Comparison of ENCODE assay signal across 10 mouse cellular contexts in genomic region chr13:63643394-63643793, GRCm38 (mm10).
A peak's percentile ranks its signal among the peaks of the same experiment; 100 is the strongest.
DNase-seq lines count a peak whose midpoint lies in the region; ATAC-seq and TF ChIP-seq lines count a peak whose summit lies in the region.
"Had no signal": no experiment of that assay in that cellular context is flagged by ENCODE, and none has a peak within 500 bp of the region (broad histone marks: within the 10 kb centered on the region; RNA-seq: fewer than 3 reads in every experiment).

No protein-coding gene starts in this region.

- no peaks in the 10 kb centered on the region for H3K79me2 ChIP-seq in heart, adult 2 months (replicated peaks; ENCODE audit: control insufficient read depth, insufficient read depth, low read length)

- DNase-seq in forebrain, postnatal 0 days: peak; percentile 19
- DNase-seq in heart, adult 2 months: peak; percentile 22 to 37
- peak; percentile 79 for DNase-seq in lung, postnatal 36 days
- no peak for DNase-seq in embryo, embryonic 9.5 days (ENCODE audit: extremely low spot score)
- DNase-seq in natural killer cell, adult 2 months (ENCODE audit: low spot score in 2 of 2): no peak
- no peak for DNase-seq in frontal cortex, postnatal 14 days (ENCODE audit: low spot score in 2 of 2)

- 0 out of 2 replicates have a peak, but pooled peaks have one; percentile 37 for TF ChIP-seq EP300 in heart, adult 2 months (IDR thresholded peaks at IDR 0.05; ENCODE audit: insufficient read depth, low read depth, low read length)

- no peaks in the 10 kb centered on the region for H3K9me3 ChIP-seq in forebrain, postnatal 0 days (ENCODE audit: low read length)
- no peaks in the 10 kb centered on the region for H3K9me3 ChIP-seq in forebrain, embryonic 13.5 days (replicated peaks)
- H3K9me3 ChIP-seq in kidney, embryonic 14.5 days (ENCODE audit: control insufficient read depth, low read length): no peaks in the 10 kb centered on the region
- H3K9me3 ChIP-seq: midbrain, embryonic 12.5 days had no signal

- H3K9ac ChIP-seq in forebrain, postnatal 0 days: no peak overlapping the region
- H3K9ac ChIP-seq in forebrain, embryonic 13.5 days: no peak overlapping the region
- no peak overlapping the region for H3K9ac ChIP-seq in heart, adult 2 months (ENCODE audit: low read depth, low read length)
- H3K9ac ChIP-seq in kidney, embryonic 14.5 days (ENCODE audit: low read depth, low read length): no peak overlapping the region
- H3K9ac ChIP-seq: midbrain, embryonic 12.5 days had no signal

- H3K4me3 ChIP-seq in forebrain, postnatal 0 days (ENCODE audit: low read depth, low read length): no peak overlapping the region
- H3K4me3 ChIP-seq in forebrain, embryonic 13.5 days: no peak overlapping the region
- peak overlapping the region; percentile 17; the same call in 1 of the 2 replicates for H3K4me3 ChIP-seq in heart, adult 2 months
- H3K4me3 ChIP-seq in kidney, embryonic 14.5 days (ENCODE audit: low read length): no peak overlapping the region
- H3K4me3 ChIP-seq: midbrain, embryonic 12.5 days had no signal

- no peak overlapping the region for H3K27ac ChIP-seq in forebrain, postnatal 0 days (ENCODE audit: low read depth, low read length)
- H3K27ac ChIP-seq in forebrain, embryonic 13.5 days: no peak overlapping the region
- H3K27ac ChIP-seq in heart, adult 2 months: peak overlapping the region; percentile 87
- H3K27ac ChIP-seq in kidney, embryonic 14.5 days (ENCODE audit: low read depth, low read length): peak overlapping the region; percentile 63; the same call in 1 of the 2 replicates
- H3K27ac ChIP-seq: midbrain, embryonic 12.5 days had no signal

- H3K4me1 ChIP-seq in forebrain, postnatal 0 days (ENCODE audit: insufficient read depth): no peaks in the 10 kb centered on the region
- 0 out of 2 replicates have a peak, but pooled peaks cover 6% of the 10 kb centered on the region for H3K4me1 ChIP-seq in forebrain, embryonic 13.5 days
- H3K4me1 ChIP-seq in heart, adult 2 months (ENCODE audit: control insufficient read depth, insufficient read depth, low read length): peaks cover 12% of the 10 kb centered on the region
- H3K4me1 ChIP-seq in kidney, embryonic 14.5 days (ENCODE audit: control insufficient read depth, insufficient read depth, low read length): peaks cover 16% of the 10 kb centered on the region

- TF ChIP-seq CTCF in forebrain, postnatal 0 days (IDR thresholded peaks at IDR 0.05; ENCODE audit: low read depth): no peak
- TF ChIP-seq CTCF in heart, adult 2 months (IDR thresholded peaks at IDR 0.05): no peak

- no peaks in the 10 kb centered on the region for H3K36me3 ChIP-seq in forebrain, postnatal 0 days (ENCODE audit: insufficient read depth)
- no peaks in the 10 kb centered on the region for H3K36me3 ChIP-seq in forebrain, embryonic 13.5 days (ENCODE audit: poor library complexity, severe bottlenecking)
- no peaks in the 10 kb centered on the region for H3K36me3 ChIP-seq in heart, adult 2 months (ENCODE audit: control insufficient read depth, insufficient read depth, low read length)
- H3K36me3 ChIP-seq in kidney, embryonic 14.5 days (ENCODE audit: control insufficient read depth, insufficient read depth, low read length): no peaks in the 10 kb centered on the region
- H3K36me3 ChIP-seq: midbrain, embryonic 12.5 days had no signal

- no peak for ATAC-seq in forebrain, postnatal 0 days
- no peak; the same call in 1 of the 2 replicates for ATAC-seq in forebrain, embryonic 13.5 days
- ATAC-seq in kidney, embryonic 14.5 days (ENCODE audit: low FRiP score, low TSS enrichment): no peak
- ATAC-seq: CD4-positive, CD25-positive, alpha-beta regulatory T cell, adult 4 months had no signal

- 22% methylated on average over 2 of the region's 2 CpGs for WGBS in forebrain, postnatal 0 days
- whole genome bisulfite sequencing in forebrain, embryonic 13.5 days: 48% methylated on average over 2 of the region's 2 CpGs
- WGBS in heart, adult 2 months: 35% methylated on average over 2 of the region's 2 CpGs
- 44% methylated on average over 2 of the region's 2 CpGs for WGBS in kidney, embryonic 14.5 days

- intact Hi-C loops in heart, adult 2 months (cut with DNase I): loop anchor here (2.0 to 5.0 kb wide), 4 partner anchors 46 to 259 kb away; no protein-coding TSS in a partner anchor

- H3K27me3 ChIP-seq in forebrain, postnatal 0 days (ENCODE audit: insufficient read depth, low read length): no peaks in the 10 kb centered on the region
- H3K27me3 ChIP-seq in forebrain, embryonic 13.5 days: no peaks in the 10 kb centered on the region
- H3K27me3 ChIP-seq in heart, adult 2 months (ENCODE audit: control insufficient read depth, insufficient read depth, low read length): no peaks in the 10 kb centered on the region
- H3K27me3 ChIP-seq in kidney, embryonic 14.5 days (ENCODE audit: control insufficient read depth, insufficient read depth, low read length): no peaks in the 10 kb centered on the region

- no peak for TF ChIP-seq POLR2A in heart, adult 2 months (IDR thresholded peaks at IDR 0.05; ENCODE audit: insufficient read depth, low read depth, low read length)

- no peak overlapping the region for H3K4me2 ChIP-seq in forebrain, postnatal 0 days (ENCODE audit: low read depth)
- H3K4me2 ChIP-seq in forebrain, embryonic 13.5 days: no peak overlapping the region
- H3K4me2 ChIP-seq in kidney, embryonic 14.5 days (replicated peaks; ENCODE audit: low read depth, low read length): 0 out of 2 replicates have a peak overlapping the region, but pooled peaks have one; percentile 3
- H3K4me2 ChIP-seq: midbrain, embryonic 12.5 days had no signal

Comparison
In these comparisons a context has a peak if more than half of its experiments do, and no peak if none do; other contexts are left out.
1. DNase-seq: peak in forebrain, postnatal 0 days (single experiment), heart, adult 2 months (2 of 2) and lung, postnatal 36 days (single experiment); none in embryo, embryonic 9.5 days (single experiment), natural killer cell, adult 2 months (0 of 2) and frontal cortex, postnatal 14 days (0 of 2).
2. H3K27ac ChIP-seq: peak in heart, adult 2 months (single experiment) and kidney, embryonic 14.5 days (single experiment); none in forebrain, postnatal 0 days (single experiment) and forebrain, embryonic 13.5 days (single experiment).